Mouse (Mus musculus) hindbrain, postnatal 0 days (tissue): ENCODE measurements at regions not wholly inside any gene's neighbourhood (a gene's known extent, or its start where the extent isn't known, plus 50 kb on each side); places are given as distances from the start of the nearest gene placed in this dataset.

ENCODE experiments used
- ATAC-seq: fragments of 200-750 bp; cut with Nextera tagmentation; 2 replicates; pipeline ENCODE4 v1.8.0; 2017; ENCODE audit warnings: mild to moderate bottlenecking, moderate TSS enrichment, moderate library complexity
- DNase-seq: peaks from one replicate; pipeline ENCODE4 v3.0.0-alpha.2; 2015; ENCODE audit warnings: low spot score
- H3K27ac ChIP-seq: fragments of 300-500 bp; sonication (generic); 2 replicates; pipeline ENCODE4 v1.5.1; 2014; ENCODE audit warnings: mild to moderate bottlenecking
- H3K27me3 ChIP-seq: fragments of 300-500 bp; sonication (generic); 2 replicates; pipeline ENCODE4 v1.6.1; 2014; ENCODE audit warnings: low read length, mixed read lengths; ENCODE audit not compliant: insufficient read depth
- H3K36me3 ChIP-seq: fragments of 300-500 bp; sonication (generic); 2 replicates; pipeline ENCODE4 v1.6.1; 2014; ENCODE audit warnings: low read length, mixed read lengths; ENCODE audit not compliant: insufficient read depth
- H3K4me1 ChIP-seq: fragments of 300-500 bp; sonication (generic); 2 replicates; pipeline ENCODE4 v1.6.1; 2014; ENCODE audit warnings: antibody characterized with exemption, low read length, mixed read lengths; ENCODE audit not compliant: insufficient read depth
- H3K4me2 ChIP-seq: fragments of 300-500 bp; sonication (generic); 2 replicates; pipeline ENCODE4 v1.6.1; 2014; ENCODE audit warnings: low read depth, mild to moderate bottlenecking, low read length, moderate library complexity, mixed read lengths
- H3K4me3 ChIP-seq: fragments of 300-500 bp; sonication (generic); 2 replicates; pipeline ENCODE4 v1.5.1; 2014; ENCODE audit warnings: low read length
- H3K9ac ChIP-seq: fragments of 300-500 bp; sonication (generic); replicated peaks from 2 replicates; pipeline ENCODE4 v1.6.1; 2014; ENCODE audit warnings: mild to moderate bottlenecking, low read length, moderate library complexity, mixed read lengths
- H3K9me3 ChIP-seq: fragments of 300-500 bp; sonication (generic); 2 replicates; pipeline ENCODE4 v1.6.1; 2016; ENCODE audit warnings: low read length, mixed read lengths
- CTCF ChIP-seq: IDR thresholded peaks from 2 replicates; pipeline ENCODE4 v1.5.1; 2016; ENCODE audit warnings: antibody characterized with exemption, control low read depth, low read depth
- WGBS: fragments of 180-500 bp; shearing (Covaris S2); extraction: QIAGEN DNeasy Blood & Tissue Kit; methylation state at CpG from one replicate; pipeline ENCODE4 v1.1.7; 2014; 5-methylcytosine and 5-hydroxymethylcytosine counted together
- microRNA-seq, 2 experiments: library from miRNA; unstranded; fragments of <30 nt; microRNA quantifications; one replicate each; pipeline ENCODE4; 2016

DNA sequence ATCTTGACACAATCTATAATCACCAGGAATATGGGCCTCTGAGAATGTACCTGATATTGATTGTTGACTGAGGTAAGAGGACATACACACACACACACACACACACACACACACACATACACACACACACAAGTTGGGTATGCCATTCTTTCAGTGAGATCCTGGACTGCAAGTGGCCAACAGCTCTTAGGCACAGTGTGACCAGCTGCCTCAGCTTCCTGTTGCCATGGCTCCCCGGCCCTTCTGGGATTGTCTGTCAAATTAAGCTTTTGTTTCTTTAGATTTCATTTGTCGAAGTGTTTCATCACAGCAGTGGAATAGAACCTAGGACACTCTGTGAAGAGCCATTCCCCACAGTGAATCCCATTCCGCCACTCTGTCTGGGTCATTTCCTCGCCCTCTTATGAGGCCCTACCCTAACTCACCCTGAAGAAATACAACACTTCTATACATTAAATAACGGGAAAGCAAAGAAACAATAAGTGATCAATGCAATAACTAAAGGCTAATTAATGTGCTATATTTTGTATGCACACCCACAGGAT lies 358.9 kb upstream of the Fat1 start:
- Histone ChIP-seq H3K9ac (no peak overlapping the region), H3K4me1 (no peaks in the 10 kb centered on the region)
- 42% methylated on average over 5 of the region's 5 CpGs for WGBS

DNA sequence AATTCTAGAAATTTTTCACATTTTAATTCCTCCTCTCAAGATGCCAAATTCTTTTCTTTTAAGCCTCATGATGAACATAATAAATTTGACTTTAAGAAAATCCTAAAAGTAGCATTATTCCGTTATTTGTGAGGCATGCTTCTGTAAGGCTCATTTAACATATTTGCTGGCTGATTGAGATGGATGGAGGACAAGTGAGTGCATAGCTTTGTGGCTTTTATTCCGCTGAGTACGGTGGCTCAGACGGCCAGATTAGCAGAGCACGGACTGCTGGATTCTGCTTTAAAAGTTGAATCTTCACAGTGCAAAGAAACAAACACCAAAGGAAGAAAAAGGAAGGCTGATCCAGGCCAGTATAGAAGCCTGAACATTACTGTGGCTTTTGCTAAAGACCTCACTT lies 358.3 kb upstream of the Fat1 start:
- ATAC-seq, result no peak
- TF ChIP-seq CTCF, result no peak
- 48% methylated on average over 5 of the region's 5 CpGs for WGBS

More for the DNA sequence above, 358.9 kb upstream of the Fat1 start:
- H3K27me3 ChIP-seq, result no peaks in the 10 kb centered on the region
- TF ChIP-seq CTCF, result no peak
- no peaks in the 10 kb centered on the region for H3K9me3 ChIP-seq
- no peak overlapping the region for H3K4me3 ChIP-seq
- no peak overlapping the region for H3K4me2 ChIP-seq
- ATAC-seq (peak; percentile 58; the same call in 1 of the 2 replicates), DNase-seq (peak; percentile 43)
- no peaks in the 10 kb centered on the region for H3K36me3 ChIP-seq
- H3K27ac ChIP-seq, result no peak overlapping the region

More for the DNA sequence above, 358.3 kb upstream of the Fat1 start:
- no peaks in the 10 kb centered on the region for H3K36me3 ChIP-seq
- no peaks in the 10 kb centered on the region for H3K4me1 ChIP-seq
- H3K4me2 ChIP-seq, result no peak overlapping the region
- no peak overlapping the region for H3K27ac ChIP-seq
- no peaks in the 10 kb centered on the region for H3K27me3 ChIP-seq
- H3K4me3 ChIP-seq, result no peak overlapping the region
- DNase-seq, result peak; percentile 33
- H3K9ac ChIP-seq, result no peak overlapping the region
- no peaks in the 10 kb centered on the region for H3K9me3 ChIP-seq

Small RNA genes in the stretch of these regions (microRNA-seq; reads per million reads assigned to microRNA genes)
- gene Gm26241, result 0 reads per million in 2 experiments
